Mouse (Mus musculus) midbrain, embryonic 14.5 days (tissue): ENCODE results near the gene Iqcf3. TPM values are rescaled to one million over a fixed set of nuclear protein-coding genes. Genes with fewer than 3 reads are reported as not detected.

Experiments used
- ATAC-seq: fragments of 200-750 bp; cut with Nextera tagmentation; 2 replicates; pipeline ENCODE4 v1.8.0; 2017; ENCODE audit warnings: moderate number of reproducible peaks, moderate library complexity; ENCODE audit not compliant: low FRiP score, low TSS enrichment
- DNase-seq: peaks from one replicate; pipeline ENCODE4 v3.0.0-alpha.2; 2015
- H3K27ac ChIP-seq: fragments of 300-500 bp; sonication (generic); replicated peaks from 2 replicates; pipeline ENCODE4 v1.5.1; 2014; ENCODE audit warnings: mild to moderate bottlenecking, low read depth, low read length, moderate library complexity
- H3K27me3 ChIP-seq: fragments of 300-500 bp; sonication (generic); 2 replicates; pipeline ENCODE4 v1.6.1; 2014; ENCODE audit warnings: low read length, control low read depth, mixed read lengths; ENCODE audit not compliant: control insufficient read depth, insufficient read depth
- H3K36me3 ChIP-seq: fragments of 300-500 bp; sonication (generic); 2 replicates; pipeline ENCODE4 v1.6.1; 2014; ENCODE audit warnings: low read length, control low read depth; ENCODE audit not compliant: control insufficient read depth, insufficient read depth
- H3K4me1 ChIP-seq: fragments of 300-500 bp; sonication (generic); 2 replicates; pipeline ENCODE4 v1.6.1; 2014; ENCODE audit warnings: mild to moderate bottlenecking, antibody characterized with exemption, low read length, control low read depth; ENCODE audit not compliant: control insufficient read depth, insufficient read depth
- H3K4me2 ChIP-seq: fragments of 300-500 bp; sonication (generic); 2 replicates; pipeline ENCODE4 v1.6.1; 2014; ENCODE audit warnings: mild to moderate bottlenecking, low read length, moderate library complexity
- H3K4me3 ChIP-seq: fragments of 300-500 bp; sonication (generic); replicated peaks from 2 replicates; pipeline ENCODE4 v1.5.1; 2014; ENCODE audit warnings: low read depth, low read length
- H3K9ac ChIP-seq: fragments of 300-500 bp; sonication (generic); replicated peaks from 2 replicates; pipeline ENCODE4 v1.6.1; 2014; ENCODE audit warnings: mild to moderate bottlenecking, low read length, moderate library complexity
- H3K9me3 ChIP-seq: fragments of 300-500 bp; sonication (generic); 2 replicates; pipeline ENCODE4 v1.6.1; 2016; ENCODE audit warnings: low read length, control low read depth, mixed read lengths; ENCODE audit not compliant: control insufficient read depth
- WGBS: fragments of 180-500 bp; shearing (Covaris S2); extraction: QIAGEN DNeasy Blood & Tissue Kit; methylation state at CpG from one replicate; pipeline ENCODE4 v1.1.7; 2014; 5-methylcytosine and 5-hydroxymethylcytosine counted together
- polyA plus RNA-seq: library from polyadenylated mRNA; unstranded; fragments of >200 nt; fragmentation: Nextera tagmentation; extraction: Ambion mirVana; gene quantifications from 2 replicates; pipeline ENCODE4 v1.2.1, GENCODE M21; 2014

Gene Iqcf3
- polyA plus RNA-seq, 1 experiment from 2014 or later, result not detected

DNA sequence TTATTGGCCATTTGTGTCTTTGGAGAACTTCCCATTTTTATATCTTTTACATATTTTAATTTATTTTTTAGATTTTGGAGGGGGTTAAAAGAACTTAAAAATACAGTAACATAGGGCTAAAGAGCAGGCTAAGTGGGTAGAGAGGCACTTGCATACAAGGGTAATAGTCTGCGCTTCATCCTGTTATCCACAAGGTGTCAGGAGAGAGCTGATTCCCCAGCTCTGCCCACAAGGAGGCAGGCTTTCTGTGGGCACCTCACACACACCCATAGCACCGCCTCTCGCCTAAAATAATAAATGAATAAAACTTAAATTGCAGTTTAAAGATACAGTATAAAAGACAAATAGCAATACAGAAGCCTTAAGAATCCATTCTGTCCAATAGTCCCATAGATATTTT is 29.6 kb downstream of the Iqcf3 start:
- WGBS, result 27% methylated on average over 3 of the region's 3 CpGs
- Histone ChIP-seq H3K27me3 (no peaks in the 10 kb centered on the region), H3K4me2 (no peak overlapping the region), H3K36me3 (no peaks in the 10 kb centered on the region), H3K27ac (no peak overlapping the region), H3K9ac (no peak overlapping the region), H3K4me3 (no peak overlapping the region), H3K9me3 (no peaks in the 10 kb centered on the region), H3K4me1 (no peaks in the 10 kb centered on the region)
- DNase-seq, result peak; percentile 69
- no peak for ATAC-seq

DNA sequence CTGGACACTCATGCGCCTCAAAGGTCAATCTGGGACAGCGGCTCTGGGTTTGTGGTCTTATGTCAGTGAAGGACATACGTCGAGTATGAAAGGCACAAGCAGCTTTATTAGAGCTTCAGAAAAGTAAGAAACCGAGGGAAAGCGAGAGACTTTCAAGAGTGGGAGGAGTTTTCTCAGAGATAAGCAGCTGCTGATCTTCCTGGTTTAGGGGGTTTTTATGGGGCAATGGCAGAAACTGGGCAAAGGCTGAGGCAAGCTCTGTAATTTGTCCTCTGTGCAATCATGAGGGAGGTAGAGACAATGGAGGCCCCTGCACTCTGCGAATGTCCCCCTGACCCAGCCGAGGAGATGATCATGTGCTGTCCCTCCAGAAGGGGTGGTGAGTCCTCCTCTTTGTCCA is 41.5 kb downstream of the Iqcf3 start:
- Histone ChIP-seq H3K4me1 (no peaks in the 10 kb centered on the region), H3K27me3 (no peaks in the 10 kb centered on the region), H3K36me3 (no peaks in the 10 kb centered on the region), H3K4me3 (no peak overlapping the region), H3K4me2 (no peak overlapping the region), H3K9me3 (no peaks in the 10 kb centered on the region), H3K9ac (no peak overlapping the region), H3K27ac (no peak overlapping the region)
- 83% methylated on average over 8 of the region's 8 CpGs for WGBS
- no peak for ATAC-seq
- no peak for DNase-seq

DNA sequence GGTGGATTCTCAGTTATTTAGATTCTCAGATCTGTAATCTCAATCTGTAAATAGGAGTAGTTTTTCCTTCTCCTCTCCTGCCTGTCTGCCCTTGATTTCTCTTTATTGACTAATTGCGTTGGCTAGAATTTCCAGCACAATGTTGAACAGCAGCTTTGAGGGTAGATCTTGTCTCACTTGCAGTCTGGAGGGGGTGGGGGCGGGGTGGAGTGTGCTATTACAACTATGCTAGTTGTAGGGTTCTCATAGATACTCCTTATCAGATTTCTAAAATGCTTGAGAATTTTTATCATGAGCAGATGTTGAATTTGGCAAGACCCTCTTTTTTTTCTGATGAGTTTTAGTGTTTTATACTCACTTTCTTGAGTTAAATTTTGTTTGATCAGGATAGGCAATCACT is 42.0 kb downstream of the Iqcf3 start:
- Histone ChIP-seq H3K27ac (no peak overlapping the region), H3K27me3 (no peaks in the 10 kb centered on the region), H3K9me3 (no peaks in the 10 kb centered on the region), H3K4me2 (no peak overlapping the region), H3K4me1 (no peaks in the 10 kb centered on the region), H3K9ac (no peak overlapping the region), H3K36me3 (no peaks in the 10 kb centered on the region), H3K4me3 (no peak overlapping the region)
- ATAC-seq (no peak), DNase-seq (no peak)
- 75% methylated on average over 2 of the region's 2 CpGs for WGBS

DNA sequence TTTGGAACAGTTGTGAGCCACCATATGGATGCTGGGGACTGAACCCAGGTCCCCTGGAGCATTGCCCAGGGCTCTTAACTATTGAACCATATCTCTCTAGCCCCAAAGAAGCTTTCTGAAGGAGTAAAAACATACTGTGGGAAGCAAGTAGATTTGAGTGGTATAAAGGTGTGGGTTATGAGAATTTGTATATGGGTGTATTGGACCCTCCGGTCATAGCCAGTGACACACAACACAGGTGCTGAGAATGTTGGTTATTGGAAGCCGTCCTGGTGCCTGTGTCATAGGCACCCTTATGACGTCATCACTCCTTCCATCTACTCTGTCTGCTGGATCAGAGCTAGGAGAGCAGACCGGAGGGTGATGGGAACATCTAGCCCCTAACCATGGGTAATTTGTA is 47.2 kb downstream of the Iqcf3 start, which contains the start of gene Iqcf5:
Iqcf5 (plus strand) TSS at position 301 of the 400 bp plus-strand sequence.
- Histone ChIP-seq H3K27ac (no peak within 1 kb of the TSS), H3K27me3 (no peaks in the 10 kb centered on the region), H3K36me3 (no peaks in the 10 kb centered on the region), H3K9ac (no peak within 1 kb of the TSS), H3K4me2 (no peak within 1 kb of the TSS), H3K4me3 (no peak within 1 kb of the TSS), H3K9me3 (no peaks in the 10 kb centered on the region), H3K4me1 (no peaks in the 10 kb centered on the region)
- ATAC-seq (no peak), DNase-seq (no peak)
- 91% methylated on average over 4 of the region's 4 CpGs for WGBS

DNA sequence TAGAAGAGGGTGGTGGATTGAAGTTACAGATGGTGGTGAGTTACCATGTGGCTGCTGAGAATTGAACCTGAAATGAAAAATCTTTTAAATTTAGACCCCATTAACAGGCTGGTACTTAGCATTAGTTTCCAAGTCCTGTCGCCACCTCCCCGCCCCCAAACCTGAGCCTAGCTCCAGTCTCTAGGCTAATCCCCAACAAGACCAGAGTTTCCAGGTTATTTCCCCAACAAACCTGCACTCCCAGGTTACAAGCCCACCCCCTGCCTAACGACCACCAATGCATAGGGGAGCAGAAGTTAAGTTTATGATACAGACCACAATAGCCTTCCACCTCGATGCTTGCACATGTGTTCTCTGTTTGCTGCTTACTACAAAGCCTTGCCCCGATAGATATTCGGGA is 47.9 kb downstream of the Iqcf3 start:
- no peak overlapping the region for H3K4me3 ChIP-seq

DNA sequence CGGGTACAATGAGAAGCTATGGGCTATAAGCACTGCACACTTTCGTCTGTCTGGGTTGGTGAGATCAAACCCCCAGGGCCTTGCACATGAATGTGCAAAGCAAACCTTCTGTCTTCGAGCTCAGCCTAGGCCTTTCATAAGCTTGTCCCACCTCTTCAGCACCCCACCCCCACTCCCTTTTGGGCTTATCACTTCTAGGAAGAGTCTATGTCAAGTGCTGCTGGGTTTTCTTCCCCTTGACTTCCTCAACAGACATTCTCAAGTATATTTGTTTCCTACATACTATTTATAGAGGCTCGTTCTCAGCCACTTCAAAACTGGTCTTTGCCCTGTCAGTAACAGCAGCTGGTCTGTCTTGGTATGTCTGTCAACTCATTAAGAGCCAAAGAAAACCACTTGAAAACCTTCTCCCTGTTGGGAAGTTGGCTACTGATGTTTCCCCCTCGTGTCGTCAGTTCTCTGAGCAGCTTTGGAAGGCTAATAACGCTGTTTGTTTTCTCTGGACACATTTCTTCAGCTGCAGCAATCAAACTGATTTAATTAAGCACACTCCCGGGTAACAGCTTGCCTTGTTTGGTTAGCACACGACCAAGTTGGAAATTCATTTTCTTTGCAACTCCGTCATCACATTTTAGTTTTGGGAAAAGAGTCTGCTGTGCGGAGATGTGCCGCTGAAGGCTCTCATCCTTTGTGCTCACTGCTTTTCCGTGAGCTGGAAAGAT is 48.5 kb downstream of the Iqcf3 start:
- peak; percentile 4 for DNase-seq
- H3K9ac ChIP-seq, result no peak overlapping the region
- no peaks in the 10 kb centered on the region for H3K36me3 ChIP-seq
- WGBS, result 78% methylated on average over 13 of the region's 13 CpGs
- H3K4me2 ChIP-seq, result no peak overlapping the region
- H3K27ac ChIP-seq, result no peak overlapping the region
- H3K4me1 ChIP-seq, result no peaks in the 10 kb centered on the region
- no peaks in the 10 kb centered on the region for H3K27me3 ChIP-seq
- no peaks in the 10 kb centered on the region for H3K9me3 ChIP-seq
- no peak for ATAC-seq
- H3K4me3 ChIP-seq, result no peak overlapping the region

More for the DNA sequence above, 47.9 kb downstream of the Iqcf3 start:
- no peaks in the 10 kb centered on the region for H3K4me1 ChIP-seq
- H3K9me3 ChIP-seq, result no peaks in the 10 kb centered on the region
- no peaks in the 10 kb centered on the region for H3K36me3 ChIP-seq
- ATAC-seq (no peak), DNase-seq (no peak)
- 75% methylated on average over 6 of the region's 6 CpGs for WGBS
- H3K27ac ChIP-seq, result no peak overlapping the region
- H3K27me3 ChIP-seq, result no peaks in the 10 kb centered on the region
- H3K4me2 ChIP-seq, result no peak overlapping the region
- H3K9ac ChIP-seq, result no peak overlapping the region

DNA sequence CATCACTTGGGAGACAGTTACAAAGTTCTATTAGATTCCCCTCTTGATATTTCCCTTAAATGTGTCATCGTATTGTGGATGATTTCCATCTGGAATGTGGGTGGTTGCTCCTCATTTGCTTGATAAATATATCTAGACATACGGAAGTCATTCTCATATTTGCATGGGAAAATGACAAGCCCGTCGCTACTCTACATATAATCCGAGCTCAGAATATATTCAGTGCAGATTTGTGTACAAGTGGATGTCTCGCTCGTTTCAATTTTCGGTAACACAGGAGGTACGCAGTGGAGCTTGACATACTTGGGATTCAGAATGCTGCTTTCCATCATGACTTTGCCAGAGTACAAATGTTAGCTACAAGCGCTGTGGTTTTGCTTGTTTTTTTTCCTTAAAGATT is 52.1 kb downstream of the Iqcf3 start:
- H3K4me1 ChIP-seq, result no peaks in the 10 kb centered on the region
- H3K4me2 ChIP-seq, result no peak overlapping the region
- H3K9ac ChIP-seq, result no peak overlapping the region
- H3K9me3 ChIP-seq, result no peaks in the 10 kb centered on the region
- H3K4me3 ChIP-seq, result no peak overlapping the region
- H3K27me3 ChIP-seq, result no peaks in the 10 kb centered on the region
- H3K36me3 ChIP-seq, result no peaks in the 10 kb centered on the region
- H3K27ac ChIP-seq, result no peak overlapping the region
- 94% methylated on average over 10 of the region's 10 CpGs for WGBS
- ATAC-seq, result no peak
- DNase-seq, result no peak

DNA sequence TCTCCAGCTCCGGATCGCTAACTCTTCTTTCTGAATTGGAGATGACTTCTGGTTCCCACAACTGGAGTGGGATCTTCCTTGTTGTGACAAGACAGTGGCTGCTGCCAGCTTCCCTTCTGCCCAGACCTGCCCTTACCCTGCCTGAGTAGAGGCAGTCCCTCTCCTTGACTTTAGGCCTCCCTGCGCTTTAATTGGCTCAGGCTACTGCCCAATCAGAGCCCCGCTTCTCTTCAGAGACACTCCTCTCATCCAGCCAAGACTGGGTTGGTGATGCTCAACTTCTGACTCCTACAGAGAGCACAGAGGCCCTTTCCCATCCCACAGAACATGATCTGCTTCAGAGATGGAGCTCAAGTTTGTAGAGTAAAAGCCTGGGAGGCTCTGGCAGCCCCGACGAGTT is 57.2 kb downstream of the Iqcf3 start:
- H3K27me3 ChIP-seq, result no peaks in the 10 kb centered on the region
- no peak for DNase-seq
- no peak for ATAC-seq
- H3K27ac ChIP-seq, result no peak overlapping the region
- no peak overlapping the region for H3K9ac ChIP-seq
- no peaks in the 10 kb centered on the region for H3K9me3 ChIP-seq
- no peaks in the 10 kb centered on the region for H3K4me1 ChIP-seq
- no peak overlapping the region for H3K4me3 ChIP-seq
- no peak overlapping the region for H3K4me2 ChIP-seq
- no peaks in the 10 kb centered on the region for H3K36me3 ChIP-seq
- 77% methylated on average over 6 of the region's 6 CpGs for WGBS

DNA sequence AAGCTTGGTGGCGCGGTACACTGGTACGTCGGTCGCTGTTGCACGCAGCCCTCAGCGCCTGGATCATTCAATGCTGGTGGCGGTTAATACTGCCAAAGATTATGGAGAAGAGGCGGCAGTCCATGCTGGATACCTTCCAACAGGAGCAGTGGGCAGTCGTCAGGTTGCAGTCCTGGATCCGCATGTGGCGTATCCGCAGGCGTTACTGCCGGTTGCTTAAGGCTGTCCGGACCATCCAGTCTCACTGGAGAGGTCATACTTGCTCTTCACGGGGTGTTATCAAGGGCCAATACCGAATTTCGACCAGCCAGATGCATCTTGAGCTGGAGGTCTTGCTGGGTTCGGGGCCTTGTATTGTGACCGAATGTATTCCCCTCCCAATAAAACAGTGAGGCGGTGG is 59.6 kb downstream of the Iqcf3 start:
- DNase-seq (no peak), ATAC-seq (no peak)
- Histone ChIP-seq H3K9me3 (no peaks in the 10 kb centered on the region), H3K27ac (no peak overlapping the region), H3K4me3 (no peak overlapping the region), H3K36me3 (no peaks in the 10 kb centered on the region), H3K9ac (no peak overlapping the region), H3K4me1 (no peaks in the 10 kb centered on the region), H3K4me2 (no peak overlapping the region), H3K27me3 (no peaks in the 10 kb centered on the region)
- 87% methylated on average over 22 of the region's 22 CpGs for WGBS
